Mouse (Mus musculus) midbrain, embryonic 16.5 days (tissue): ENCODE measurements around the gene Vps72. TPM values are rescaled to one million over a fixed set of nuclear protein-coding genes. Genes with fewer than 3 reads are reported as not detected.
A peak's percentile ranks its signal among the peaks of the same experiment; 100 is the strongest.
"Not testable (repeated sequence)": the region's sequence is repeated elsewhere in the genome, so short reads cannot be mapped to it uniquely, and the experiment has no call there.

Source experiments
- ATAC-seq: fragments of 200-750 bp; cut with Nextera tagmentation; 2 replicates; pipeline ENCODE4 v1.8.0; 2017; ENCODE audit warnings: moderate TSS enrichment
- H3K27ac ChIP-seq: fragments of 300-500 bp; sonication (generic); 2 replicates; pipeline ENCODE4 v1.5.1; 2014; ENCODE audit warnings: mild to moderate bottlenecking, low read length, mixed read lengths
- H3K27me3 ChIP-seq: fragments of 300-500 bp; sonication (generic); 2 replicates; pipeline ENCODE4 v1.6.1; 2014; ENCODE audit warnings: low read depth, low read length, mixed read lengths; ENCODE audit not compliant: control insufficient read depth, insufficient read depth
- H3K36me3 ChIP-seq: fragments of 300-500 bp; sonication (generic); 2 replicates; pipeline ENCODE4 v1.6.1; 2014; ENCODE audit warnings: mild to moderate bottlenecking, low read length, moderate library complexity, mixed read lengths; ENCODE audit not compliant: control insufficient read depth, insufficient read depth
- H3K4me1 ChIP-seq: fragments of 300-500 bp; sonication (generic); 2 replicates; pipeline ENCODE4 v1.6.1; 2014; ENCODE audit warnings: mild to moderate bottlenecking, low read length, mixed read lengths; ENCODE audit not compliant: control insufficient read depth, insufficient read depth
- H3K4me2 ChIP-seq: fragments of 300-500 bp; sonication (generic); 2 replicates; pipeline ENCODE4 v1.6.1; 2014; ENCODE audit warnings: mild to moderate bottlenecking, low read length, mixed read lengths
- H3K4me3 ChIP-seq: fragments of 300-500 bp; sonication (generic); 2 replicates; pipeline ENCODE4 v1.5.1; 2014; ENCODE audit warnings: low read depth, mild to moderate bottlenecking, low read length, moderate library complexity, mixed read lengths
- H3K9ac ChIP-seq: fragments of 300-500 bp; sonication (generic); 2 replicates; pipeline ENCODE4 v1.6.1; 2014; ENCODE audit warnings: low read depth, low read length, mixed read lengths
- H3K9me3 ChIP-seq: fragments of 300-500 bp; sonication (generic); replicated peaks from 2 replicates; pipeline ENCODE4 v1.6.1; 2014; ENCODE audit warnings: mild to moderate bottlenecking, low read length, mixed read lengths; ENCODE audit not compliant: control insufficient read depth, poor library complexity, severe bottlenecking
- WGBS: fragments of 180-500 bp; shearing (Covaris S2); extraction: QIAGEN DNeasy Blood & Tissue Kit; methylation state at CpG from one replicate; pipeline ENCODE4 v1.1.7; 2014; 5-methylcytosine and 5-hydroxymethylcytosine counted together
- polyA plus RNA-seq: library from polyadenylated mRNA; unstranded; fragments of >200 nt; fragmentation: Nextera tagmentation; extraction: Ambion mirVana; gene quantifications from 2 replicates; pipeline ENCODE4 v1.2.1, GENCODE M21; 2015

Vps72 gene
- polyA plus RNA-seq, 1 experiment from 2014 or later, result 170 TPM

- Histone ChIP-seq H3K27me3 (no peaks in the 10 kb centered on the region), H3K9me3 (no peaks in the 10 kb centered on the region), H3K36me3 (0 out of 2 replicates have a peak, but pooled peaks cover 2% of the 10 kb centered on the region), H3K4me2 (no peak overlapping the region), H3K9ac (no peak overlapping the region), H3K4me1 (peaks cover 6% of the 10 kb centered on the region), H3K27ac (no peak overlapping the region), H3K4me3 (no peak overlapping the region)
- 46% methylated on average over 6 of the region's 6 CpGs for whole genome bisulfite sequencing
- no peak for ATAC-seq
Observed at GRCm38 (mm10) chr3:95129226-95129651, 18.4 kb downstream of the Vps72 start.

DNA sequence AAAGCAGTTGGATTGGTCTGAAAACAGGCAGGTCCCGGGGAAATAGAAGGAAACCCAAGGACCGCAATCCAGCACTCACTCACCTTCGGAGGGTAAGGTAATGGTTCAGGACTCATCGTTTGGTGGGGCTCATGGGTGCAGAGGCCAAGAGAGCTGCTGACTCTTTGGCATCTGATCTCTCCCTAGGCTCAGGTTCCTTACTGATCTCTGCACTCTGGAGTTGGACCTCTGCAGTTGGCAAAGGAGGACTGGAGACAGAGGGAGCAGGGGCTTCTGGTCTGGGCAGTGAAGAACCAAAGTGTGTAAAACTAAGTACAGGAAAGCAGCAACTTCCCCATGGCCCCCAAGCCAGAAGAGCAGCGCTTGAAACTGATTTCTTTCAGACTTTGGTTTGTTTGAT, 19.3 kb downstream of the Vps72 start:
- ATAC-seq, result no peak

DNA sequence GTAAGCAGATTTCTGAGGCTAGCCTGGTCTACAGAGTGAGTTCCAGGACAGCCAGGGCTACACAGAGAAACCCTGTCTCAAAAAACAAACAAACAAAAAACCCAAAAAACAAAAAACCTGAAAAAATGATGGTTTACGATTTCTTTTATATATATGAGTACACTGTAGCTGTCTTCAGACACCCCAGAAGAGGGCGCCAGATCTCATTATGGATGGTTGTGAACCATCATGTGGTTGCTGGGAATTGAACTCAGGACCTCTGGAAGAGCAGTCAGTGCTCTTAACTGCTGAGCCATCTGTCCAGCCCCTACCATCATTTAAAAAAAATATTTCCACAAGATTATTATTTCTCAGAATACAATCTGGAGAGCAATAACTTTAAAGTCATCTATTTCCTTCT, 21.6 kb downstream of the Vps72 start:
- H3K27me3 ChIP-seq, H3K27ac ChIP-seq, H3K9ac ChIP-seq, H3K36me3 ChIP-seq, H3K9me3 ChIP-seq, H3K4me3 ChIP-seq, H3K4me2 ChIP-seq, ATAC-seq: not testable (repeated sequence)
- peaks cover 20% of the 10 kb centered on the region for H3K4me1 ChIP-seq
- 75% methylated on average over 2 of the region's 2 CpGs for WGBS

More for the DNA sequence above, 19.3 kb downstream of the Vps72 start:
- Histone ChIP-seq H3K9ac (no peak overlapping the region), H3K4me1 (peaks cover 8% of the 10 kb centered on the region), H3K4me3 (no peak overlapping the region), H3K4me2 (no peak overlapping the region), H3K9me3 (no peaks in the 10 kb centered on the region), H3K27me3 (no peaks in the 10 kb centered on the region), H3K27ac (no peak overlapping the region), H3K36me3 (0 out of 2 replicates have a peak, but pooled peaks cover 2% of the 10 kb centered on the region)
- WGBS, result 95% methylated on average over 5 of the region's 5 CpGs

GRCm38 (mm10) chr3:95133176-95133575, 22.4 kb downstream of the Vps72 start:
- Histone ChIP-seq H3K4me1 (peaks cover 20% of the 10 kb centered on the region), H3K27ac (peak overlapping the region; percentile 83), H3K27me3 (no peaks in the 10 kb centered on the region), H3K9me3 (no peaks in the 10 kb centered on the region), H3K9ac (peak overlapping the region; percentile 83), H3K4me3 (peak overlapping the region; percentile 71), H3K36me3 (0 out of 2 replicates have a peak, but pooled peaks cover 2% of the 10 kb centered on the region), H3K4me2 (peak overlapping the region; percentile 95)
- 58% methylated on average over 11 of the region's 11 CpGs for WGBS
- ATAC-seq, result peak; percentile 6; the same call in 1 of the 2 replicates

GRCm38 (mm10) chr3:95133680-95134101, 22.9 kb downstream of the Vps72 start, which contains the start of the genes Scnm1 and Lysmd1:
Scnm1 (minus strand) TSS chr3:95134011.
Lysmd1 (plus strand) TSS chr3:95134088.
- H3K9ac ChIP-seq, result peak within 1 kb of the TSS; percentile 83
- H3K4me2 ChIP-seq, result peak within 1 kb of the TSS; percentile 95
- under 1% methylated on average over 20 of the region's 20 CpGs for WGBS
- H3K9me3 ChIP-seq, result no peaks in the 10 kb centered on the region
- H3K4me3 ChIP-seq, result peak within 1 kb of the TSS; percentile 71
- peak within 1 kb of the TSS; percentile 83 for H3K27ac ChIP-seq
- H3K36me3 ChIP-seq, result 0 out of 2 replicates have a peak, but pooled peaks cover under 1% of the 10 kb centered on the region
- peaks cover 20% of the 10 kb centered on the region for H3K4me1 ChIP-seq
- H3K27me3 ChIP-seq, result no peaks in the 10 kb centered on the region
- ATAC-seq, result peak; percentile 94

DNA sequence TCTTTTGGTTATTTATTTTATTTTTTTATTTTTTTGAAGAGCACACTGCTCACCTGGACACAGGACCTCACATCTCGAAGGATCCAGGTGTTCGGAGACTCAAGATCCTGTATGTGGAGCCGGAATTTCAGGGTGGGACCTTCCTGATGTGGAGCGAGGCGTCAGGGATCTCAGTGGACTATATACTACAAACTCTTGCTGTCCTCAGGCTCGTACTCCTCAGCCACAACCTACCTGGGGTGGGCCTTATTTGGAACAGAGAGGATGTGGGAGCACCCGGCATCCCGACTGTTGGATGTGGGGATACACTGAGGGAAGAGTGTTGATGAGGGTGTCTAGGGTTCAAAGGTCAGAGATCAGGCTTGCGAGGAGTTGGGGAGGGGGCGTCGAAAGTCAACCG, 23.3 kb downstream of the Vps72 start:
- H3K9ac ChIP-seq, H3K27me3 ChIP-seq, H3K27ac ChIP-seq, H3K4me2 ChIP-seq, H3K9me3 ChIP-seq, H3K36me3 ChIP-seq: not testable (repeated sequence)
- Histone ChIP-seq H3K4me1 (peaks cover 20% of the 10 kb centered on the region), H3K4me3 (peak overlapping the region; percentile 71; the same call in 1 of the 2 replicates)
- WGBS, result no CpG with 5 or more reads among the region's 12 CpGs
- peak; percentile 76 for ATAC-seq

DNA sequence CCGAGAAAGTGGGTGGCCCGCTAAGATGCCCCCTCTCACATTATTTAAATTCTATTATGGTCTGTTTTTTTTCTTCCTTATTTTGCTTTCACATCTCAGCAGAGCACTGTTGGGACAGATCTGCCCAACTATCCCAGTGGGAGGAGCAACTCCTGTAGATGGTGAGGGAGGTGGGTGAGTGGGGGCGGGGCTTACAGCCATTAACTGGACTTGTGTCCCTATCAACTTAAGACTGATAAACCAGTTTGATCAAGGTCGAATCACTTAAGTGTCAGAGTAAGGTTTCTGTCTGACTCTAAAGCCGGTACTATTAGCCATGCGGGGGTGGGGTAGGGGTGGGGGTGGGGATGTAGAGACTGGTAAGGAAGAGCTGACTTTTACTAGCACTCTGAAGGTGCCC, 24.2 kb downstream of the Vps72 start:
- Histone ChIP-seq H3K9me3 (no peaks in the 10 kb centered on the region), H3K36me3 (peaks cover 1% of the 10 kb centered on the region; the same call in 1 of the 2 replicates), H3K27me3 (no peaks in the 10 kb centered on the region), H3K4me1 (peaks cover 20% of the 10 kb centered on the region), H3K9ac (peak overlapping the region; percentile 17), H3K4me2 (peak overlapping the region; percentile 58), H3K4me3 (peak overlapping the region; percentile 26), H3K27ac (no peak overlapping the region)
- 36% methylated on average over 6 of the region's 6 CpGs for WGBS
- ATAC-seq, result peak; percentile 27; the same call in 1 of the 2 replicates

DNA sequence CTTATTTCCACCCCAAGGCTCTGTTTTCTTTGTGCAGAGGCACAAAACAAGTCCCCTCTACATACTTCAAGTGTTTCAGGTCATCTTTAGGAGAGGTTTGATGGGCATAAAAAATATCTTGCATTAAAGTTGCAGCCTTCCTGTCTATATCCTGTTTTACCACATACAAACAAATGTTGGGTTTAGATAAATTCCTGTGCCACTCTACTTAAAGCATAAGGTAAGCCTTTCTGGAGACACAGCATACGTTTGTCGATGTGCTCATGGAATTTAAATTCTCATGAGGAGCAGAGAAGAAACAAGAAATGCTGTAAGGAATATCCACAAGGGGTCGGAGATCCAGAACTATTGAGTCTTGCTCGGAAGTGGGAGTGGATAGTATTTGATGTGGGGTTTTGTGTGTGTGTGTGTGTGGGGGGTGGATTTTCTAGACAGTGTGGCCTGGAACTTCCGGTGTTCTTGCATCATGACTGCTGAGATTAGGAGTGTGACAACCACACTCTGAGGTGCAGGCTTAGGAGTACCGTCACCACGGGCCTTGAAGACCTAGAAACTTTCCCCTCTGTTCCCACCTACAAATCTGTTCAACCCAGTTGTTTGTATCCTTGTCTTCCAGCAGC, 24.7 kb downstream of the Vps72 start:
- ATAC-seq, result no peak
- Histone ChIP-seq H3K9ac (peak overlapping the region; percentile 17; the same call in 1 of the 2 replicates), H3K9me3 (no peaks in the 10 kb centered on the region), H3K4me3 (peak overlapping the region; percentile 26; the same call in 1 of the 2 replicates), H3K4me2 (peak overlapping the region; percentile 58), H3K27ac (no peak overlapping the region), H3K36me3 (peaks cover 5% of the 10 kb centered on the region; the same call in 1 of the 2 replicates), H3K27me3 (no peaks in the 10 kb centered on the region), H3K4me1 (peaks cover 20% of the 10 kb centered on the region)
- WGBS, result 88% methylated on average over 7 of the region's 7 CpGs

- Histone ChIP-seq H3K9ac (no peak overlapping the region), H3K4me2 (no peak overlapping the region), H3K27ac (no peak overlapping the region), H3K27me3 (no peaks in the 10 kb centered on the region), H3K4me3 (no peak overlapping the region), H3K9me3 (no peaks in the 10 kb centered on the region), H3K4me1 (peaks cover 20% of the 10 kb centered on the region), H3K36me3 (peaks cover 7% of the 10 kb centered on the region; the same call in 1 of the 2 replicates)
- WGBS, result 98% methylated on average over 3 of the region's 3 CpGs
- no peak for ATAC-seq
Observed at GRCm38 (mm10) chr3:95136336-95136735, 25.5 kb downstream of the Vps72 start.
